Mouse (Mus musculus): ENCODE results near the gene Adamts17.

DNA sequence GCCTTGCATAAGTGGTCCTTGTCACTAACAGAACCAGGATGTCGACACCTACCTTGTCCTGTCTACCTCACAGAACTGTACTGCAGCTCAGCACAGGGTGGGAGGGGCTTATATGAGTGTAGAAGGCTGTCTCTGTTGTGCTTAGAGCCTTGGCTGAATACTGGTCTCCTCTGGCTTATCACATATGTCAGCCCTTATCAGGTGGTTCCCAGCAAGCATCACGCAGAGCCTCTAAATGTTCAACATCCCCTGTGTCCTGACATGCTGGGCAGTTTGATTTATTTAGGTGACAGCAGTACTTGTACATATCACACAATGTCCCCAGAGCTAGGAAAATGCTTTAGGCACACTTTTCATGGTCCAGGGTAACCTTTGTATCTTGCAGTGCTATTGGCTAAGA, 191.7 kb downstream of the Adamts17 start:
- TF ChIP-seq CTCF (IDR thresholded peaks at IDR 0.05; ENCODE audit: low read depth, low read length) (no peak), POLR2A (IDR thresholded peaks at IDR 0.05; ENCODE audit: insufficient read depth, low read length) (no peak), EP300 (IDR thresholded peaks at IDR 0.05; ENCODE audit: insufficient read depth, low read depth, low read length) (no peak)

All from ES-Bruce4 (cell line).